Mouse (Mus musculus) layer of hippocampus, adult 18-20 months (tissue): ENCODE measurements around the gene Lce3b. TPM values are rescaled to one million over a fixed set of nuclear protein-coding genes. Genes with fewer than 3 reads are reported as not detected.

Experiments
- DNase-seq, 2 experiments: peaks; one replicate each; pipeline ENCODE4 v3.0.0; 2022; ENCODE audit warnings: low spot score in 2 of 2
- long read RNA-seq: library from polyadenylated mRNA; stranded (forward); transcript quantifications from one replicate; pipeline ENCODE4 v2.0.0, GENCODE M21; 2021
- total RNA-seq, 2 experiments: library from RNA; stranded (reverse); gene quantifications; 2 replicates each; pipeline ENCODE4 v1.2.3; 2021

Lce3b gene
- not detected for total RNA-seq
- long read RNA-seq = 0 reads

GRCm38 (mm10) chr3:92932679-92933078 is at the start of gene Lce3b:
TSS of gene Lce3b (plus strand) at chr3:92932979.
- DNase-seq = no peak

GRCm38 (mm10) chr3:92894063-92894462 is 38.7 kb upstream of the Lce3b start:
- no peak for DNase-seq

GRCm38 (mm10) chr3:92894489-92894888 is 38.3 kb upstream of the Lce3b start:
- DNase-seq = no peak

GRCm38 (mm10) chr3:92902992-92903391 is 29.8 kb upstream of the Lce3b start:
- peak; percentile 21 to 34 for DNase-seq

- peak in 1 of 2 experiments; percentile 9 for DNase-seq
Measured at GRCm38 (mm10) chr3:92903640-92904039, 29.1 kb upstream of the Lce3b start.

GRCm38 (mm10) chr3:92905182-92905581 is 27.6 kb upstream of the Lce3b start:
- DNase-seq = no peak

- DNase-seq = peak in 1 of 2 experiments; percentile 10
Measured at GRCm38 (mm10) chr3:92907571-92907970, 25.2 kb upstream of the Lce3b start.

- peak; percentile 15 to 63 for DNase-seq
Measured at GRCm38 (mm10) chr3:92920364-92920763, 12.4 kb upstream of the Lce3b start.

GRCm38 (mm10) chr3:92926130-92926529 is 6.6 kb upstream of the Lce3b start, which contains the start of gene Lce3a:
TSS of gene Lce3a (minus strand) at chr3:92926230.
- DNase-seq = no peak

GRCm38 (mm10) chr3:92944186-92944585 is 11.4 kb downstream of the Lce3b start, which contains the start of gene Lce3c:
TSS of gene Lce3c (plus strand) at chr3:92944486.
- DNase-seq = no peak

- DNase-seq = no peak
Measured at GRCm38 (mm10) chr3:92957090-92957489, 24.3 kb downstream of the Lce3b start, which contains the start of gene Lce3d. TSS of gene Lce3d (plus strand) at chr3:92957390.

GRCm38 (mm10) chr3:92966761-92967160 is 34.0 kb downstream of the Lce3b start, which contains the start of gene Lce3e:
TSS of gene Lce3e (plus strand) at chr3:92967061.
- DNase-seq = no peak

- DNase-seq = no peak
Measured at GRCm38 (mm10) chr3:92978484-92978883, 45.7 kb downstream of the Lce3b start.

Other genes with a start within 250 kb of the Lce3b start
- not detected for gene Lce1d, start 245.8 kb upstream of the Lce3b start, total RNA-seq
- not detected for gene Lce1e, start 223.9 kb upstream of the Lce3b start, total RNA-seq
- not detected for gene Lce1f, start 212.6 kb upstream of the Lce3b start, total RNA-seq
- gene Gm38119, start 193.9 kb upstream of the Lce3b start, total RNA-seq = not detected
- not detected for gene Lce1g, start 180.6 kb upstream of the Lce3b start, total RNA-seq
- gene Lce1h, start 167.9 kb upstream of the Lce3b start, total RNA-seq = not detected
- not detected for gene Lce1i, start 154.1 kb upstream of the Lce3b start, total RNA-seq
- not detected for gene Lce1j, start 142.5 kb upstream of the Lce3b start, total RNA-seq
- gene Lce1k, start 125.1 kb upstream of the Lce3b start, total RNA-seq = not detected
- gene Kprp, start 105.7 kb upstream of the Lce3b start, total RNA-seq = not detected
- not detected for gene Lce1l, start 81.7 kb upstream of the Lce3b start, total RNA-seq
- gene 2310050C09Rik, start 62.8 kb upstream of the Lce3b start, total RNA-seq = not detected
- not detected for gene Lce3a, start 6.7 kb upstream of the Lce3b start, total RNA-seq
- not detected for gene Lce3c, start 11.5 kb downstream of the Lce3b start, total RNA-seq
- not detected for gene Lce3d, start 24.4 kb downstream of the Lce3b start, total RNA-seq
- not detected for gene Lce3e, start 34.1 kb downstream of the Lce3b start, total RNA-seq
- not detected for gene Lce3f, start 59.2 kb downstream of the Lce3b start, total RNA-seq
- not detected for gene Crct1, start 82.7 kb downstream of the Lce3b start, total RNA-seq
- not detected for gene Lce1m, start 86.1 kb downstream of the Lce3b start, total RNA-seq
- not detected for gene Gm4858, start 135.8 kb downstream of the Lce3b start, total RNA-seq
- gene Crnn, start 211.8 kb downstream of the Lce3b start, total RNA-seq = not detected